Mouse (Mus musculus) lung, embryonic 15.5 days (tissue): ENCODE data around the gene Per1. TPM values are rescaled to one million over a fixed set of nuclear protein-coding genes. Genes with fewer than 3 reads are reported as not detected.

Experiments
- ATAC-seq: fragments of 200-750 bp; cut with Nextera tagmentation; 2 replicates; pipeline ENCODE4 v1.8.0; 2017; ENCODE audit warnings: moderate number of reproducible peaks, borderline replicate concordance; ENCODE audit not compliant: low FRiP score, low TSS enrichment; ENCODE audit errors: extremely low read depth
- H3K27ac ChIP-seq: fragments of 300-500 bp; sonication (generic); 2 replicates; pipeline ENCODE4 v1.5.1; 2015; ENCODE audit warnings: moderate library complexity, mild to moderate bottlenecking, inconsistent platforms
- H3K27me3 ChIP-seq: fragments of 300-500 bp; sonication (generic); 2 replicates; pipeline ENCODE4 v1.6.1; 2015; ENCODE audit warnings: inconsistent platforms
- H3K36me3 ChIP-seq: fragments of 300-500 bp; sonication (generic); 2 replicates; pipeline ENCODE4 v1.6.1; 2015; ENCODE audit warnings: inconsistent platforms
- H3K4me1 ChIP-seq: fragments of 300-500 bp; sonication (generic); 2 replicates; pipeline ENCODE4 v1.6.1; 2015; ENCODE audit warnings: inconsistent platforms
- H3K4me2 ChIP-seq: fragments of 300-500 bp; sonication (generic); 2 replicates; pipeline ENCODE4 v1.6.1; 2015; ENCODE audit warnings: inconsistent platforms, mild to moderate bottlenecking, moderate library complexity
- H3K4me3 ChIP-seq: fragments of 300-500 bp; sonication (generic); 2 replicates; pipeline ENCODE4 v1.5.1; 2015; ENCODE audit warnings: mild to moderate bottlenecking, inconsistent platforms
- H3K9ac ChIP-seq: fragments of 300-500 bp; sonication (generic); 2 replicates; pipeline ENCODE4 v1.6.1; 2015; ENCODE audit warnings: inconsistent platforms
- H3K9me3 ChIP-seq: fragments of 300-500 bp; sonication (generic); 2 replicates; pipeline ENCODE4 v1.6.1; 2016; ENCODE audit warnings: inconsistent platforms
- WGBS: fragments of 180-500 bp; shearing (Covaris S2); methylation state at CpG from one replicate; pipeline ENCODE4 v1.1.7; 2015; 5-methylcytosine and 5-hydroxymethylcytosine counted together
- polyA plus RNA-seq: library from polyadenylated mRNA; unstranded; fragments of >200 nt; fragmentation: Nextera tagmentation; extraction: Ambion mirVana; gene quantifications from 2 replicates; pipeline ENCODE4 v1.2.1, GENCODE M21; 2015

Per1 gene
- polyA plus RNA-seq, 1 experiment from 2014 or later = 24.0 TPM

GRCm38 (mm10) chr11:69059357-69059974 is 35.6 kb upstream of the Per1 start, which contains the start of gene Borcs6:
TSS of gene Borcs6 (plus strand) at chr11:69059717.
- no peaks in the 10 kb centered on the region for H3K27me3 ChIP-seq
- peak; percentile 94 for ATAC-seq
- H3K4me2 ChIP-seq = peak within 1 kb of the TSS; percentile 95
- no peaks in the 10 kb centered on the region for H3K9me3 ChIP-seq
- peaks cover 35% of the 10 kb centered on the region for H3K4me1 ChIP-seq
- peak within 1 kb of the TSS; percentile 92 for H3K27ac ChIP-seq
- WGBS = under 1% methylated on average over 61 of the region's 64 CpGs
- H3K9ac ChIP-seq = peak within 1 kb of the TSS; percentile 90
- H3K4me3 ChIP-seq = peak within 1 kb of the TSS; percentile 79
- H3K36me3 ChIP-seq = no peaks in the 10 kb centered on the region

GRCm38 (mm10) chr11:69059975-69060411 is 35.0 kb upstream of the Per1 start:
- peak; percentile 15 for ATAC-seq
- WGBS = under 1% methylated on average over 41 of the region's 49 CpGs
- peak overlapping the region; percentile 79 for H3K4me3 ChIP-seq
- peaks cover 39% of the 10 kb centered on the region for H3K4me1 ChIP-seq
- H3K36me3 ChIP-seq = no peaks in the 10 kb centered on the region
- H3K9ac ChIP-seq = peak overlapping the region; percentile 90
- no peaks in the 10 kb centered on the region for H3K9me3 ChIP-seq
- peak overlapping the region; percentile 92 for H3K27ac ChIP-seq
- peak overlapping the region; percentile 95 for H3K4me2 ChIP-seq
- H3K27me3 ChIP-seq = no peaks in the 10 kb centered on the region

- Histone ChIP-seq H3K27me3 (no peaks in the 10 kb centered on the region), H3K27ac (peak overlapping the region; percentile 92), H3K9ac (peak overlapping the region; percentile 90), H3K36me3 (no peaks in the 10 kb centered on the region), H3K4me2 (peak overlapping the region; percentile 95), H3K4me1 (peaks cover 39% of the 10 kb centered on the region), H3K4me3 (peak overlapping the region; percentile 79), H3K9me3 (no peaks in the 10 kb centered on the region)
- no peak for ATAC-seq
- WGBS = 1% methylated on average over 40 of the region's 40 CpGs
Observed at GRCm38 (mm10) chr11:69060448-69061254, 34.4 kb upstream of the Per1 start.

GRCm38 (mm10) chr11:69061255-69061912 is 33.6 kb upstream of the Per1 start:
- Histone ChIP-seq H3K4me2 (peak overlapping the region; percentile 95), H3K9me3 (no peaks in the 10 kb centered on the region), H3K4me1 (peaks cover 44% of the 10 kb centered on the region), H3K36me3 (no peaks in the 10 kb centered on the region), H3K9ac (peak overlapping the region; percentile 90), H3K4me3 (peak overlapping the region; percentile 79), H3K27ac (no peak overlapping the region), H3K27me3 (no peaks in the 10 kb centered on the region)
- no peak for ATAC-seq
- whole genome bisulfite sequencing = 13% methylated on average over 17 of the region's 17 CpGs

DNA sequence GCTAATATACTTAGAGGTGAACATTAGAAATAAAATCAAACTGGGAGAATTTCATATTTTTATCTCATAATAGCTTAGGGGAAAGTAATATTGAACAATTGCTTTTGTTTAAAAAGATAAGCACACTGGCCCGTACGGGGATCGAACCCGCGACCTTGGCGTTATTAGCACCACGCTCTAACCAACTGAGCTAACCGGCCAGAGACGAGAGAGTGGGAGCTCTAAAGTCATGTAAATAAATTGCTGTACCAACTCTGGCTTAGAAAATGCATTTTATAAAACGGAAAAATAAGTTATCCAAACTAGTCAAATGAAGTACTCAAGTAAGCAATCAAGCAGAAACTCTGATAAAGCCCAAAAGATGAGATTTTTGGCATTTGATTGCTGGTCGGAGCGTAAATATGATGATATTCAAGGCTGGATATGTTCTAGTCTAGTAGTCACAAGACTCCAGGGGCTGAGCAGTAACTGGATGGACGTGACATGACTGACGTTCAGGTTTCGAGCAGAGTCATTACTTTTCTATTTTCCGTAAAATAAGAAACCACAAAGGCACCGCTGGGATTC is 32.7 kb upstream of the Per1 start:
- Histone ChIP-seq H3K4me2 (peak overlapping the region; percentile 95), H3K9me3 (no peaks in the 10 kb centered on the region), H3K36me3 (no peaks in the 10 kb centered on the region), H3K9ac (0 out of 2 replicates have a peak overlapping the region, but pooled peaks have one; percentile 17), H3K27ac (peak overlapping the region; percentile 49), H3K4me3 (peak overlapping the region; percentile 79), H3K27me3 (no peaks in the 10 kb centered on the region), H3K4me1 (peaks cover 52% of the 10 kb centered on the region)
- ATAC-seq = no peak
- WGBS = 1% methylated on average over 17 of the region's 17 CpGs

- Histone ChIP-seq H3K9ac (peak overlapping the region; percentile 45), H3K36me3 (no peaks in the 10 kb centered on the region), H3K4me2 (peak overlapping the region; percentile 95), H3K4me3 (peak overlapping the region; percentile 79), H3K9me3 (no peaks in the 10 kb centered on the region), H3K27me3 (no peaks in the 10 kb centered on the region), H3K27ac (peak overlapping the region; percentile 88), H3K4me1 (peaks cover 54% of the 10 kb centered on the region)
- peak; percentile 37 for ATAC-seq
- WGBS = under 1% methylated on average over 19 of the region's 19 CpGs
Observed at GRCm38 (mm10) chr11:69062761-69063224, 32.2 kb upstream of the Per1 start.

DNA sequence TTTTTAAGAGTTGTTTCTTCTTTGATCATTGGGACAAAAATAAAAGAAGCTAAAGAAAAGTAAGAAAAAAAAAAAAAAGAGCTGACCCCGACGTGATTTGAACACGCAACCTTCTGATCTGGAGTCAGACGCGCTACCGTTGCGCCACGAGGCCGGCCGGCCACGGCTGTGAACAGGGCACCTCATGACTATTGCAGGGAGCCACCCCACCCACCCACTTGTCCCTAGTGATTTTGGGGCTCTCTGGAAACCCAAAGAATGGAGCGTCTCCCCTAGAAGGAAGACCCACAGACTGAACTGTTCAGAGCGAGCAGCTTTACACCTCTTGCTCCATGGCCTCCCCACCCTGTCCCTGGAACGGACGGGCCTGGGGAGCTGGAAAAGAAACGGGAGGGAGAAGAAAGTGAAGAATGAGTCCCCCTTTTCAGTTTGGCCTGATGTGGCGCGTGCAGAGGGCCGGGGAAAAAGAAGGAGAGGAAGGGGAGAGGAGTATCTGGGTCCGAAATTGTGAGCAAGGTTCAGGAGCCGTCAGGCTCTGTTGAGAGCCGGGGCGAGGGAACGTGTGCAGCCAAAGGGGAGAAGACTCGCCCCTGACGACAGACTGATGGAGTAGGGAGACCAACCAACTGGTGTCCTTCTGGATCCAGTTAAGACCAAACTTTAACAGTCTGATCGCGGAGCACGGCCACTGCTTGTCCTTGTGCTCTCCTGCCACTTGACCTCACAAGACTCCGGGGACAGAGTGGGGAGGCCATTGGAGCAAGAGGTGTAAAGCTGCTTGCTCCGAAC is 31.4 kb upstream of the Per1 start:
- no peaks in the 10 kb centered on the region for H3K36me3 ChIP-seq
- H3K9me3 ChIP-seq = no peaks in the 10 kb centered on the region
- peak overlapping the region; percentile 88 for H3K27ac ChIP-seq
- H3K4me3 ChIP-seq = peak overlapping the region; percentile 79
- peak overlapping the region; percentile 54 for H3K9ac ChIP-seq
- 0 out of 2 replicates have a peak, but pooled peaks have one; percentile 27 for ATAC-seq
- WGBS = under 1% methylated on average over 31 of the region's 31 CpGs
- peaks cover 47% of the 10 kb centered on the region for H3K4me1 ChIP-seq
- peak overlapping the region; percentile 95 for H3K4me2 ChIP-seq
- no peaks in the 10 kb centered on the region for H3K27me3 ChIP-seq

DNA sequence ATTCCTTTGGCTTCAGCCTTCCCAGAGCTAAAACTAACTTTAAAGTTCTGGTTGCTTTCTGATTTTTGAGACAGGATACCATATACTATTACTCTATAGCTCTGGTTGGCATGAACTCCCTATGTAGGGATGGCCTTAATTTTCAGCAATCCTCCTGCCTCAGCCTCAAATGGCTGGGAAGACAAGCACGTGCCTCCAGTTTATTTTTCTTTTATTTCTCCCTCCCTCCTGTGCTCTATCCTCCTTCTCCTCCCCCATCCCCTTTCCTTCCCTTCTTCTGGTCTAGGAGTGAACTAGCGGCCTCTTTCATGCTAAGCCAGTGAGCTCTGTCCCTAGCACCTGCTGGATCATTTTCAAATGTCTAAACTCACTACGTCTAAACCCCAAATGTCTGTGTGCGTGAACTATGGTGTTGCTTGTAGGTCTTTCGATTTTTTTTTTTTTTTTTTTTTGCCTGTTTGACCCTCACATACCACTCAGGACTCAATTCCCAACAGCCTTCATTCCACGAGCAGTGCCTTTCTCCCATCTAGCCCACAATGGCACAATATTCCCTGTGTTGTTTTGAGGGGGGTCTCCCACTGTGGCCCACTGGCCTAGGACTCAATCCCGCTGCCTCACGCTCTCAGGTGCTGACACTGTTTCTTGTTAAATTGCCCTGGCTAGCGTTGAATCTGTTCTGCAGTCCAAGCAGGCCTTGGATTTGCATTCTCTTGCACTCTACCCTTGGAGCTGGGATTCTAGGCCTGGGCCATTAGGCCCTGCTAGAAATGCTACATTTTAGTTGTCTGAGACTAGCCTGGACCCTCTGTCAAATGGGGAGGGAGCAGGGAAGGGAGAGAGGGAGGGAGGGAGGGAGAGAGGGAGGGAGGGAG is 30.5 kb upstream of the Per1 start:
- H3K9ac ChIP-seq = peak overlapping the region; percentile 54
- peaks cover 44% of the 10 kb centered on the region for H3K4me1 ChIP-seq
- ATAC-seq = no peak
- peak overlapping the region; percentile 64 for H3K4me2 ChIP-seq
- no peaks in the 10 kb centered on the region for H3K36me3 ChIP-seq
- 48% methylated on average over 9 of the region's 9 CpGs for WGBS
- peak overlapping the region; percentile 74; the same call in 1 of the 2 replicates for H3K27ac ChIP-seq
- peak overlapping the region; percentile 79 for H3K4me3 ChIP-seq
- no peaks in the 10 kb centered on the region for H3K27me3 ChIP-seq
- no peaks in the 10 kb centered on the region for H3K9me3 ChIP-seq

GRCm38 (mm10) chr11:69065394-69065925 is 29.6 kb upstream of the Per1 start:
- no peaks in the 10 kb centered on the region for H3K9me3 ChIP-seq
- no peak for ATAC-seq
- H3K36me3 ChIP-seq = no peaks in the 10 kb centered on the region
- no peak overlapping the region for H3K9ac ChIP-seq
- H3K27ac ChIP-seq = no peak overlapping the region
- H3K4me2 ChIP-seq = peak overlapping the region; percentile 88; the same call in 1 of the 2 replicates
- H3K4me1 ChIP-seq = peaks cover 47% of the 10 kb centered on the region
- H3K4me3 ChIP-seq = no peak overlapping the region
- WGBS = 48% methylated on average over 3 of the region's 3 CpGs
- no peaks in the 10 kb centered on the region for H3K27me3 ChIP-seq
